Mouse (Mus musculus) cerebellum, postnatal 4 days (tissue): Measurements from ENCODE around the gene Tspan1.

Experiments
- DNase-seq, 2 experiments: peaks; one replicate each; pipeline ENCODE4 v3.0.0; 2022; ENCODE audit warnings: low spot score in 2 of 2, mixed read lengths in 1 of 2

The Tspan1 gene

DNA sequence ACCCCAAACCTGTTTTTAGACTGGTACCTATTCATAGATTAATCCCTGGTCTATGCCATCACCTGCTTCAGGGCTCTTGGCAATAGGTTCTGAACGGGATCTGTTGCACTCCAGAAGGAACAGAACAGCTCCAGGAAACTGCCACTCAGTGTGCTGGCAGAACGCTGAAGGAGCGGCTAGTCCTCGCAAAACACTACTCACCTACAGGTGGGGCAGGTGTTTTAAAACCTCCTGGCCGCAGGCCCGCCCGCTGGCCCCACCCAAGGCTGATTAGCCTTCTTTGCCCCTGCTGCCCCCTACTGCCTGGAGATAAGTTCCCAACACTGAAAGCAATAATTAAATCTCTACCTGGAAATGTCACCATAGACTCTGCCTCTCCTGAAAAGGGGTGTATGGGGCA is at the start of gene Tspan1:
Gene Tspan1 (minus strand): TSS at position 198 of the 400 bp plus-strand sequence.
- DNase-seq = no peak

DNA sequence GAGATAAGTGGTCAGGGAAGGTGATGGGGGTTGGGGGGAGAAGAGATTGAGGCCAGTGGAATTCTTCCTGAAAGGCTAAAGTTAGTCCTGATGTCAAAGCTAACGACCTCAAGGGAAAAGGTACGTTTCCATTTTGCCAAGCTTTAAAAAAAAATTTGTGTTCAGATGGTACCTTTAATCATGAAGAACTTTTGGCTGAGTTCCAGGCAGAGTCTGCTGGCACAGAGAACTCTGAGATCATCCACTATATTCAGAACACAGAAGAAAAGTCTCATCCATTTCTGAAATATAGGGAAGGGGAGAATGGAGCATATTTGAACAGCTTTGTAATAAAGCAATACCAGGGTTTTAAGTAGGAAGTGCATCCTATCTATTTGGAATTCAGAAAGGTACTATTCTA is 49.6 kb upstream of the Tspan1 start:
- peak in 1 of 2 experiments; percentile 9 for DNase-seq

DNA sequence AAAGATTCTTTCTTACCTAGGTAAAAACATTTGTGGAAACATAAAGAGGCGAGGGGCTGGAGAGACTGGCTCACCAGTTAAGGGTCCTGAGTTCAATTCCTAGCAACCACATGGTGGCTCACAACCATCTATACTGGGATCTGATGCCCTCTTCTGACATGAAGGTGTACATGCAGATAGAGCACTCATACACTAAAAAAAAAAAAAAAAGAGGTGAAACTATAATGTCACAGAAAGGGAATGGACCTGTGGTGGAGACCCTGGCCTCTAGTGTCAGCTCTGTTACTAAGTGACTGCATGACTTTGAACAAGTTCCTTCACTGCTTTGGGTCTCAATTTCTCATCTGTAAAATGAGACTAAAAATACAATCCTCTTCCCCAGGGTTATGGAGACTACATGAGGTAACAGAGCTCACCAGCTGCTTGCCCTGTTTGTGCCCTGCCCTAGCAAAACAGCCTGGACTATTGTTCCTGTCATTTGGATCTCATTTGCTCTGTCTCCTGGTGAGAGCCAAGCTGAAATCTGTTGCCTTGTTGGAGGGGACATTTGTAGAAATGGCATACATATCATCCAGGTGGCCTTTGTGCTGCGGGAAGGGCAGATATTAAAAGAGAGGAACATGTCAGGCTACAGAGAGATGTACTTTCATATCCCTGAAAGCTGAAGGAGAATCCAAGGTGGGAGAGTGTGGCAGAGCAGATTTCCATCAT is 48.6 kb upstream of the Tspan1 start:
- DNase-seq = no peak

DNA sequence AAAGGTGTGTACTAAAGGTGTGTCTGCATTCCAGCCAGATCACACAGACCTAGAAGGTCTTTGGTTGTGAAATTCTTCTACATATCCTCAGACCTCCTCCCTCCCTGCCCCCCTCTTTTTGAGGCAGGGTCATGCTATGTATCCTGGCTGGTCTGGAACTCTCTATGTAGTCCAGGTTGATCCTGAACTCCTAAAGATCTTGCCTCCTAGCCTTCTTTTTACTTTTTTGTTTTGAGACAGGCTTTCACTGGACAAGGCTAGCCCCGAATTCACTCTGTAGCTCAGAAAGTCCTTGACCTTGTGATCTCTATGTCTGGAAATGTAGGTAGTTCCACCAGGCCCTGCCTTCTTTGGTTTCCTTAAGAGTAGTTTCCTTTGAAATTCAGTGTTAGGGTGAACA is 41.5 kb upstream of the Tspan1 start:
- no peak for DNase-seq

DNA sequence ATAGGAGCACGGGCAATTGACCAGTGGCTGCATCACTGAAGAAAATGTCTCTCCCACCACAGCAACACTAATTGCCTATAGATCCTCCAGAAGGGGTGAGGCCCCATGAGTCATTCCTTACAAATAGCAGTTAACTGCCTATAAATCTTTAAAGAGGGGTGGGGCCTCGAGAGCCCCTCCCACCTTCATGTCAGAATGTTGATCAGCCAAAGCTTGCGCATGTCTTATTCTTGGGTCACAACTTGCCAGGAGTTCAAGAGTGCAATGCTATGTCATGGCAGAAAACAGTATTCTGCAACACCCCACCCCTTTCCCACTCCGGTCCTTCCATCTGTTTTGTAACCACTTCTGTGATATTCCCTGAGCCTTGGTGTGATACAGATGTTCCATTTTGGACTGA is 39.1 kb upstream of the Tspan1 start:
- DNase-seq = no peak

DNA sequence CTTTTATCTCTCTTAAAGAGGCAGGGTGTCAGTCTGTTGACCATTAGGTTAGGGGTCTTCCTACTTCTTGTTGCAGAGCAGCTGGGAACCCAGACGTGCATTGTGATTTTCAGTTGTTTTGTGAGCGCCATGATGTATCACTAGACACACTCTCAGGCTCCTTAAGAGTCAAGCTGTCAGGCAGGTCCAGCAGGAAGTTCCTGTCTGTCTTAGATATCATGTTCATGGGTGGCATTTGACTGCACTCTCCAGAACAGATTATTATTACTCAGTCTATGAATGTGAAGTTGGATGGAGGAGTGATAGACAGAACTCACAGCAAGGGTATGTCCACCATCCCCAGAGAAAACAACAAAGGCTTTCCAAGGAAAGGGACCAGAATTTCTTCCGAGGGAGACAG is 37.0 kb upstream of the Tspan1 start:
- no peak for DNase-seq

DNA sequence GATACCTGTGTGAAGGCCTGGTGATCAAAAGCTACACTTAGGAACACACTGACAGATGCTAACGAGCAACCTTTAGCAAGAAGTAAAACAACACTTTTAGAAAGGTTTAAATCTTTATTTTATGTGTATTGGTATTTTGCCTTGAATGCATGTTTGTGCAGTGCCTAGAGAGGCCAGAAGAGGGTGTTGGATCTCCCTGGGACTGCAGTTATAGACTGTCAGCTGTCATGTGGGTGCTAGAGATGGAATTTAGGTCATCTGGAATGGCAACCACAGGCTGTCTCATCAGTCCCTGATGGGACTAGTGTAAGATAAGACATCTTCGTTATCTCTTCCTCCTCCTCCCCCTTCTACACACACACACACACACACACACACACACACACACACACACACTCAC is 31.0 kb upstream of the Tspan1 start:
- no peak for DNase-seq

DNA sequence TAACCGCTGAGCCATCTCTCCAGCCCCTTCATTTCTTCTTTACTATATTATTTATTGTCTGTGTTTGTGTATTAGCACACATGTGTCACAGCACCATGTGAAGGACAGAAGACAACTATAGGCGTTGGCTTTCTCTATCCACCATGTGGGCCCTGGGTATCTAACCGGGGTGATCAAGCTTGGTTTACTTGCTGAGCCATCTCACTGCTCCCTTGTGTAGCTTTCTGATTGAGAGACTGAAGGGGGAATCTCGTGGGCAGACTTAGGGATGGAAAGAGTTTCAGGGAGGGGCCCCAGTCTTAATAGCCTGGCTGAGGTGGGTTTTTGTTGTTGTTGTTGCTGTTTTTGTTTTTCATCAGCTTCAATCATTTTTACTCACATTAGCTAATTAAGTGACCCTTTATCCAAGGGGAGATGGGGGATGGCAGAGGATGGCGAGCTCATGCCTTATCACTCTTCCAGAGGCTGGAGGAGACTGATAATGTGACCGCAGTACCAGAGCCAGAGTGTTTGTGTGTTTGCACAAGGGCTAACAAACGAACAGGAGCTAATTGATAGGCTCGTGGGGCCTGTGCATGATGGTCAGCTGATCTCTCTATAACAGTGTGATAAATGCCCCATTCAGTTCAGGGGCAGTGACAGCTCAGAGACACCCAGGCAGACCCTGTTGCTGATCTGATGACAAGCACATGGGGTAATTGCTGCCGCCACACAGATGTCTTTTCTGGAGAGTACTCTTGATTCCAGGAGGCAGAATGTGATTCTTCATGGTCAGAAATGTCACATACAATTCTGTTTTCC is 26.4 kb upstream of the Tspan1 start:
- DNase-seq = no peak

DNA sequence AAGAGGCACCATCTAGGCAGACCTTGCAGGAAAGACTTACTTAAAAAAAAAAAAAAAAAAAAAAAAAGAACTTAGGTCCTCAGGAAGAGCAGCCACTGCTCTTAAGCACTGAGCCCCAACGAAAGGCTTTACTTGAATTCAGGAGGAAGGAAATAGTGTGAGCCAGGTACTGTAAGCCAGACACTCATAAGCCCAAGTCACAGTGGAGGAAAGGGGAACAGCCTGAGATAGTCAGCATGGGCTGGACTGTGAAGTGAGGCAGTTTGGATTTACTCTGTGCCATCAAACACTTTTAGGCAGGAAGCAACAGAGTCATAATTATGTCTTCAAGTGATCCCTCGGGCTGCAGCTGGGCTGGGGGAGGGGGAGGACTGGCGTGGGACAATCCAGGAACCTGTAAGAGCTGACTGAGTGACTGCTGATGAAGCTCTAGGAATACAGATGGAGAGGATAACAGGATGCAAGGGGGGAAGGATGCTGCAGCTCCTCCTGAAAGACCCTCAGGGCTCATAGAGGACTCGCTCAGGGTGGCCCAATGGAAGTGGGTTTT is 25.0 kb upstream of the Tspan1 start:
- DNase-seq = no peak

DNA sequence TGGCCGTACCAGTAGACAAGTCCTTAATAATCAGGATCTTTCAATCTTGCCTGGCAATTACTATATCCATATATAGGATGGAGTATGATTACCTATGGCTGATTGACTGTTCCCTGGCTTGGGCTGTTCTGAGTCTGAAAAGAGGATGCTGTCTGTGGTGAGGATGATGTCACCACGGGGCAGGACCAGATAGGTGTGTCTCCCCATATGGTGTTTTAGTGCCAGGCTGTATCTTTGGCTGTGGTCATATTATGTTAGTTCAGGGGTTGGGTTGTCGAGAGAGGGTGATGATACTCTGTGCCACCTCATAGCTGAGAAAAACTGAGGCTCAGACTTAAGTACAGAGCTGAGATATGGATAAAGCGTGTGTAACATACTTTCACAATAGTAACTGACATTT is 17.7 kb upstream of the Tspan1 start:
- DNase-seq = no peak

DNA sequence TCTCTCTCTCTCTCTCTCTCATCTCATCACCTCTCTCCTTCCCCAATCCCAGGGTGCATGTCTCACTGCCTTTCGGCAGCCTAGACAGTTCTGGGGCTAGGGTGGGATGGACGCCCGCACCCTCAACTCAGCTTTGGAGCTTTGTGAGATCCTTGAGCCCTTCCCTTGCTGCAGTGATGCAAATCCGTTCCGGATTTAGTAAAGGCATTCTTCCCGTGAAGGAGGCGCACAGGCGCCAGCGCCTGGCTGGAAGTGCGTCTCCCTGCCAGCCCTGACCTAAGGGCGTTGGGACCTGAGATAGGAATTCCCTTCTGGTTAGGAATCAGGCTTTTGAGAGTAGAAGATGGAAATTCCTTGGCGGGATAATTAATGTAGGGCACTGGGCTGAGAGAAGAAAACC is 15.3 kb upstream of the Tspan1 start:
- peak in 1 of 2 experiments; percentile 25 for DNase-seq

DNA sequence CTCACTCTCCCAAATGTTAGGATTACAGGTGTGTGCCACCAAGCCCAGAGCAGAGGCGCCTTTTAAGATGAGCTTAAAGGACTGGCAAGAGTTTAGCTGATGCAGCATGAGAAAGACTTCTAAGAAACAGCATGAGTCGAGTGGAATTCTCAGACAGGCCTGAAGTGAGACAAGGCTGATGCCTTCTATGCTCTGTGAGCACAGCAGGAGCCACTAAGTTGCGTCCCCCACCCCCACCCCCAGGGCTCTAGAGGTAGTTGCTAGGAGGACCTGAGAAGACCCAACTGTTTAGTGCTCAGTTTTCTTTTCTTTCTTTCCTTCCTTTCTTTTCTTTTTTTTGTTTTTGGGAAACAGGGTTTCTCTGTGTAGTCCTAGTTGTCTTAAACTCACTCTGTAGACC is 14.7 kb upstream of the Tspan1 start:
- DNase-seq = no peak

DNA sequence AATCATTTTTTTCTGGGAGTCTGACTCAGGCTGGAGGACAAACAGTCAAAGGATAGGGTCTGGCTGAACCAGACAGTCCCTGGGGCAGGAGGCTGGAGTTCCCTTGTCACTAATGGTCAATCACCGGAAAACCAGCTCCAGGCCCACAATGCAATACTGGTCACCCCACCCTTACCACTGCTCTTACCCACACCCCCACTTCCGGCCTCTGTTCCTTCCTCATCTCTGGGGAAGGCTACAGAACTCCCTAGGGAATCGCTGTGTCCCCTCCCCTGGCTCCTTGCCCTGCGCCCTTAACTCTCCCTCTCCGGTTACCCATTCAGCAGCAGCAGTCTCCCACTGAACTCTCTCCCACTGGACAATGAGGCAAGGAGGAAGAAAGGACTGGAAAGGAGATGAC is 9.7 kb upstream of the Tspan1 start:
- peak in 1 of 2 experiments; percentile 59 for DNase-seq

DNA sequence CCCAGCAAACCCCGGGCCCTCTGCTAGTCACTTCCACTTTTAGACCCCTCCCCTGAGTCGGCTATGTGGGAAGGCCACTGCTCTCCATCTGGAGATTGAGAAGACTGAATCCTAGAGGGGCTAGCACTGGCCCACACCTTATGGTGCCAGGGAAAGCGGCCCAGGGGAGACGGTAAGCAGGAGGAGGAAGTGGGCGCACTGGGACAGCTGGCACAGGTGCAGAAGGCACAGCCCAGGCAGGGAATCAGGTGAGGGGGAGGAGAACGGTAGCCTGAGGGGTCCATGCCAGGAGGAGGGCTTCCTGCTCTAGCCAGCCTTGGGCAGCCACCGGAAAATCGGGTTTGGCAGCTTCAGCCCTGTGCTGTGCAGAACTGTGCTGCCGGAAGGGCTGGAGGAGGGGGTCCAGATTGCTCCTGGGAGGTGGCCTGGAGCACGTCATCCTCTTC is 9.2 kb upstream of the Tspan1 start:
- peak; percentile 69 to 91 for DNase-seq

DNA sequence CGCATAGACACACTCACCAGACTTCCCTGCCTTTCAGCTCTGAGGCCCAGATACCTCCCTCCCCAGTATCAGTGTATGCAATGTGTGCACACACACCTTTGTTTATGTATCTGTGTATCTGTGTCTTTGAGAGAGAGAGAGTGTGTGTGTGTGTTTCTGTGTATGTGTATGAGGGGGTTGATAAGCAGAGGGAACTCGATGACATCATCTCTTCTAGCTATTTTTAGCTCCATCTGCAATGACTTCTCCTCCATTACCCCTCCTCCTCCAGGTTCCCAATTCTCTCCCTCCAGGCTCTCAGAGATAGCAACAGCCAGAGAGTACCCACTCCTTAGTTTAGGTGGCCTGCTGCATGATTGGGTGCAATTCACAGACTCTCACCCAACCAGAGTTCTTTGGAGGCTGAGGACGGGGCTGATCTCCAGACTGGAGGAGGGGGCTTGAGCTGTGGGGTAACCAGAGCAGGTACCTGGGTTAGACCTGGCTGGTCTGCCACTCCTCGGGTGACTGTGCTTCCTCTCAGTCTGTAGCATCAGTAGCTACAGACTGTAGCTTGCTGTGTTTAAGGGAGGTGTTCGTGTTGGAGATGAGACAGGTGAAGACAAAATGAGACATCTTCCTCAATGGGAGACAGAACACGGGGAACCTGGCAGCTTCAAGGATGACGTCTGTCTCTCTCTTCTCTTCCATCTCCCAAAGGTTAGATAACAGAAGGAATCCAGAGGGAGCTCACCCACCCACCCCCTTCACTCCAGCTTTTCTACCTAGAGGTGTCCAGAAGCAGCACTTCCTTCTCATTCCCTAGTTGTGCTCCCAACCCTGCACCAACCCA is 8.5 kb upstream of the Tspan1 start:
- no peak for DNase-seq

DNA sequence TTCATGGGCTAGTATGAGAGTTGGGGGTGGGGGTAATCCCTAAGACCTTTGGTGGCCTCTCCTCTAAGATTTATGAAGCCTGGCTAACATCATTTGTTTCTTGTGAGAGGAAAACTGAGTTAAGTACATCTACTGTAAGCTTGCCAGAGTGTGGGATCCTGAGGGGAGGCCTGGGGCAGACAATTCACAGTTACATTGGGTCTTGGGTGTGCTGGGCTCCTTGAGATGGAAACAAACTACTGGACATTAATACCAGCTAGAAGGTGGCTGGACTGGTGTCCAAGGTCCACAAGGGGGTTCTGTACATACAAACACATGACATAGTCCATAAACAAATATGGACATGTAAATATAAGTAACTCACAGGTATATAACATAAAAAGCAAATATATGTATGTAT is 7.7 kb upstream of the Tspan1 start:
- no peak for DNase-seq

DNA sequence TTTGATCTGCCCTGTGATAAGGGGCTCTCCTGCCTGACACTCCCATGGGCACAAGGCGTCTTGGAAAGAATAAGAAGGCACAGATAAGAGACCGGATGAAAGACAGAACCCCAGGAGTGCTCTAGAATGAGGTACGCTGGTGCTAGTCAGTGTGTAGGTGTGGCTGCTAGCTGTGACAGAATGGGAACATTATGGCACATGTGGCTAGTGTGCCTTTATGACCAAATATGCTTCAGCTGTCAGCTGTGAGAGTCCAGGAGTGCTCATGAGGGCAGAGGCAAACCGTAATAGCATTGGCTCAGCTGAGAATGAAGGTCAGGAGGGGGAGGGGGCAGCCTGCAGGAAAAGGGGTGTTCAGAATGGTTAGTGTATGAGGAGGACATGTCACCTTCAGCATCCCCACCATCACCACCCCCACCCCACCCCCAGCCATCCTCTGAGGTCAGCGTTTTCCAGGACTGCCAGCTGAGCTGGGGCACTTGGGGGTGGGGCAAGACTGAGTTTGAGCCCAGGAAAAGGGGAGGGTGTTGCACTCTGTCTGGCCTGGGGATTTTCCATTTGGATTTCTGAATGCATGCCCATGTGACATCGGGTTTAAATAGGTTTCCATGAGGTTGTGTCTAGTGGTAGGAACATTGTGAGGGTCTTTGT is 7.2 kb upstream of the Tspan1 start:
- no peak for DNase-seq

DNA sequence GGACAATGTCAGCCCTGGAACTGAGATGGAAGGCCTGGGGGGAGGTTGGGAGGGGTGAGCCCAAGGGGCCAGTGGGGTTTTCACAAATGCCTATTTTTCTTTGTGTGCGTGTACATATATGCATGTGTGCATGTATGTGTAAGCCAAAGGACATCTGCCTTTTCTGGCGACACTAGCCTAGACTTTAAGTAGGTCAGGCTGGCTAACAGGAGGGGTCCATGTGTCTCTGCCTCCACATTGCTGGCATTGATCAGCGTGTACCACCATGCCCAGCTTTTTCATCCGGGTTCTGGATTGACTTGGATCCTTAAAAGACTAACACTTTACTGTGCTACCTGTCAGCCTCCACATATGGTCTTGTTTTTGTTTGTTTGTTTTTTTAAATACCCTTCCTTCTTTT is 6.4 kb upstream of the Tspan1 start:
- DNase-seq = no peak

DNA sequence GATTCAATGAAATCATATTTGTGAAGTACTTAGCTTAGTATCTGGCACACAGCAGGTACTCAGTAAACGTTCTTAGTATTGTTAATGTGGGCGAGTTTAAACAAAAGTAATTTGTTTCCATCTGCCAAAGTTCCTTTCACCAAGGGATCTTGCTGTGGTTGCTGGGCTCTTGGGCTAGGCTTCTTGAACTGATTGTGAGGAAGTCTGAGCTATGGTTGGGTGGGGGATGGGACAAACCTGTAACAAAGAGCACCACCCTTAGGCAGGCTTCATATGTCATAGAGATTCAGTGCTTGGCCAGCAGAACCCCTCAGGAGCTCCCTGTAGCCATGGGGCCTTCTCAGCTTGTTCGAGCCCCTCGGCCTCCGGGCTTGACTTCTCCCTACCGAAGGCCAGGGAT is 5.7 kb upstream of the Tspan1 start, which contains the start of the genes 1700042G07Rik and Gm49337:
Gene 1700042G07Rik (plus strand): TSS at position 301 of the 400 bp plus-strand sequence.
Gene Gm49337 (plus strand): TSS at position 313 of the 400 bp plus-strand sequence.
- no peak for DNase-seq

DNA sequence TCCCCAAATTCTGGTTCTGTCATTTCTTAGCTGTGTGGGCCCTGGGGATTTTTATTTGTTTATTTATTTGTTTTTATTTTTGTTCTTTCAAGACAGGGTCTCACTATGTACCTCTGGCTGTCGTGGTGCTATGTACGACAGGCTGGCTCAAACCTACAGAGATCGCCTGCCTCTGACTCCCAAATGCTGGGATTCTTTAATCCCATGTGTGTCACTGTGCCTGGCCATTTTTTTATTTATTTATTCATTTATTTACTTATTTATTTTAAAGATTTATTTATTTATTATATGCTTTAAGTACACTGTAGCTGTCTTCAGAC is 1.9 kb upstream of the Tspan1 start:
- DNase-seq = no peak

DNA sequence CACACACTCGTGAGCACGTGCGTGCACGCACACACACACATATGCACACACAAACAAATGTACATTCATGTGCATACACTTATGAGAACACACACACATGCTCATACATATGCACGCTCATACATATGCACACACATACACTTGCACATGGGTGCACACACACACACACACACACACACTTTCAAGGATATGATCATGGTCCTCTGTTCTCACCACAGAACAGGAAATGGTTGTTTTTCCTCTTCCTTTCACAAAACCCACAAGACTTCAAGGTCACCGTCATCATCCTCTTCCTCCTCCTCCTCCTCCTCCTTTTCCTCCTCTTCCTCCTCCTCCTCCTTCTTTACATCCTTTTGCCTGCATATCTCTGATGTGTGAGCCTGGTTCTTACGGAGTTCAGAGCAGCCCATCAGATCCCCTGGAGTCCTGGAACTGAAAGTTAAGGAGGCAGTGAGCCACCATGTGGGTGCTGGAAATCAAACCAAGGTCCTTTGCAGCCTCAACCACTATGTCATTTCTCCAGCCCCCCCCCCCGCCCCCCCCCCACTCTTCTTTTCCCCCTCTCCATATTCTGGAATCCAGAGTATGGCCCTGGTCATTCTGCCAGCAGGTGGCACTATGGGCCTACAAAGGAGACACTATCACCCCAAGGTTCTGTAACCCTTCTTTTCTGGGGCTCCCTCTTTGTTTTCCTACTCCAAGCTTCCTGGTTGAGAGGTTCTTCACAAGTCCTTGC is 1.4 kb upstream of the Tspan1 start:
- DNase-seq = peak; percentile 54 to 81
